Mouse (Mus musculus): ENCODE data around the gene Larp7.
A peak's percentile ranks its signal among the peaks of the same experiment; 100 is the strongest.

The Larp7 gene

GRCm38 (mm10) chr3:127552973-127553719 lies at the start of gene Larp7, which contains the start of gene Zgrf1:
Gene Larp7 (minus strand): TSS chr3:127553349.
Gene Zgrf1 (plus strand): TSS chr3:127553489.
- DNase-seq, result peak; percentile 98 to 99

- DNase-seq, result no peak
Measured at GRCm38 (mm10) chr3:127597136-127597535, 44.0 kb upstream of the Larp7 start.

GRCm38 (mm10) chr3:127572557-127572956 lies 19.4 kb upstream of the Larp7 start:
- DNase-seq, result peak; percentile 62 to 73

GRCm38 (mm10) chr3:127565129-127565528 lies 12.0 kb upstream of the Larp7 start:
- no peak for DNase-seq

- DNase-seq, result no peak
Measured at GRCm38 (mm10) chr3:127562974-127563373, 9.8 kb upstream of the Larp7 start.

GRCm38 (mm10) chr3:127558201-127558600 lies 5.1 kb upstream of the Larp7 start:
- DNase-seq, result peak in 1 of 2 experiments; percentile 5

- no peak for DNase-seq
Measured at GRCm38 (mm10) chr3:127554723-127555122, 1.6 kb upstream of the Larp7 start.

GRCm38 (mm10) chr3:127553720-127554043 lies 533 bp upstream of the Larp7 start:
- DNase-seq, result no peak

- DNase-seq, result peak in 1 of 2 experiments; percentile 21
Measured at GRCm38 (mm10) chr3:127552434-127552972, 646 bp downstream of the Larp7 start.

GRCm38 (mm10) chr3:127547882-127548281 lies 5.3 kb downstream of the Larp7 start:
- peak; percentile 47 to 48 for DNase-seq

- DNase-seq, result no peak
Measured at GRCm38 (mm10) chr3:127544610-127545121, 8.5 kb downstream of the Larp7 start.

GRCm38 (mm10) chr3:127543976-127544375 lies 9.2 kb downstream of the Larp7 start:
- DNase-seq, result no peak

- DNase-seq, result no peak
Measured at GRCm38 (mm10) chr3:127539193-127539592, 14.0 kb downstream of the Larp7 start.

GRCm38 (mm10) chr3:127530293-127530692 lies 22.9 kb downstream of the Larp7 start:
- no peak for DNase-seq

- DNase-seq, result no peak
Measured at GRCm38 (mm10) chr3:127529824-127530223, 23.3 kb downstream of the Larp7 start.

- DNase-seq, result no peak
Measured at GRCm38 (mm10) chr3:127529210-127529609, 23.9 kb downstream of the Larp7 start.

- no peak for DNase-seq
Measured at GRCm38 (mm10) chr3:127527465-127528034, 25.6 kb downstream of the Larp7 start.

- DNase-seq, result no peak
Measured at GRCm38 (mm10) chr3:127525188-127525819, 27.8 kb downstream of the Larp7 start.

- no peak for DNase-seq
Measured at GRCm38 (mm10) chr3:127521156-127521555, 32.0 kb downstream of the Larp7 start.

GRCm38 (mm10) chr3:127520300-127520699 lies 32.8 kb downstream of the Larp7 start:
- no peak for DNase-seq

- DNase-seq, result no peak
Measured at GRCm38 (mm10) chr3:127515251-127515650, 37.9 kb downstream of the Larp7 start.

- no peak for DNase-seq
Measured at GRCm38 (mm10) chr3:127513699-127514098, 39.5 kb downstream of the Larp7 start.

- no peak for DNase-seq
Measured at GRCm38 (mm10) chr3:127512794-127513335, 40.3 kb downstream of the Larp7 start.
